Mouse (Mus musculus): ENCODE measurements around the gene Cntn6. TPM values are rescaled to one million over a fixed set of nuclear protein-coding genes. Genes with fewer than 3 reads are reported as not detected.

Gene Cntn6
- total and polyA plus RNA-seq, 3 experiments = 0.13 to 0.66 (median 0.30) TPM

GRCm38 (mm10) chr6:104563993-104564392 lies 71.4 kb downstream of the Cntn6 start:
- Histone ChIP-seq H3K9me3 (replicated peaks; ENCODE audit: low read length) (peaks cover 12% of the 10 kb centered on the region), H3K27ac (ENCODE audit: insufficient read depth, low read depth) (no peak overlapping the region), H3K79me2 (replicated peaks; ENCODE audit: control insufficient read depth, extremely low read depth, insufficient read depth, poor library complexity, severe bottlenecking) (no peaks in the 10 kb centered on the region), H3K9ac (ENCODE audit: insufficient read depth, low read depth) (no peak overlapping the region), H3K4me2 (ENCODE audit: insufficient read depth, low read depth, poor library complexity, severe bottlenecking) (no peak overlapping the region), H3K36me3 (replicated peaks in 1 of 2; ENCODE audit: control insufficient read depth in 1 of 2, insufficient read depth in 1 of 2, low read length in 1 of 2) (no peaks in the 10 kb centered on the region), H3K4me3 (replicated peaks in 1 of 3; ENCODE audit: low read depth in 2 of 3, low read length in 2 of 3, poor library complexity in 1 of 3) (no peak overlapping the region), H3K4me1 (ENCODE audit: control insufficient read depth in 1 of 2, insufficient read depth in 2 of 2) (no peaks in the 10 kb centered on the region), H3K27me3 (replicated peaks) (no peaks in the 10 kb centered on the region)
- no peak for DNase-seq (ENCODE audit: extremely low read depth)
- no peak for TF ChIP-seq POLR2AphosphoS2 (IDR thresholded peaks at IDR 0.05; ENCODE audit: low read depth, low read length)
- no peak for TF ChIP-seq ZC3H11A (IDR thresholded peaks at IDR 0.05; ENCODE audit: low read depth, low read length)
- TF ChIP-seq TCF12 (IDR thresholded peaks at IDR 0.05; ENCODE audit: low read depth, low read length) = no peak
- TF ChIP-seq CHD2 (IDR thresholded peaks at IDR 0.05; ENCODE audit: low read length) = no peak
- TF ChIP-seq EP300 (IDR thresholded peaks at IDR 0.05; ENCODE audit: low read length) = no peak
- no peak for TF ChIP-seq GABPA (IDR thresholded peaks at IDR 0.05; ENCODE audit: insufficient replicate concordance, low read depth, low read length)
- no peak for TF ChIP-seq USF1 (IDR thresholded peaks at IDR 0.05; ENCODE audit: low read depth, low read length)
- TF ChIP-seq POLR2A (IDR thresholded peaks at IDR 0.05; ENCODE audit: low read depth, low read length) = no peak
- no peak for TF ChIP-seq USF2 (conservative IDR thresholded peaks at IDR 0.05; ENCODE audit: low read depth, low read length)
- no peak for TF ChIP-seq ZMIZ1 (IDR thresholded peaks at IDR 0.05; ENCODE audit: low read depth, low read length)
- in situ Hi-C loops (cut with MboI; ENCODE audit: low pct_ligation_motif_present, low pct_unique_long_range_greater_than_20kb, low sequenced_read_pairs) = no loop called here
- dilution Hi-C loops (cut with MboI; ENCODE audit: extremely low pct_ligation_motif_present, extremely low pct_unique_long_range_greater_than_20kb, low sequenced_read_pairs) = no loop called here

DNA sequence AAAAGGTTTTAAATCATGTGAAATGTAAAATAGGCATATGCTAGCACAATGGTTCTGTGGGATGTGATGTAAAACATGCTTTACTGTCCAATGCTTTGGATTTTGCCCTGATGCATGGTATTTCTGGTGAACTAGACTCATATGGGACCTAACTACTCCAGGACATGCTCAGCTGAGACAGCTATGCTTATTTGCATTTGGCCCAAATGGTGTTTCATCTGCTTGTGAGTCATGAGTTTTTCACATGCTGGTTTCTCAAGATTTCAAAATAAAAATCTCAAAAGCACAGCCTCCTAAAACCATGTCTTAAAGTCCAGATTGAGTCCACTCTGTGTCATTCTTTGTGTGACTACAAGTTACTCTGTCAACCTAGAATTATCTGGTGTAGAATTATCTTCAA lies 77.0 kb downstream of the Cntn6 start:
- in situ Hi-C loops (cut with MboI; ENCODE audit: low pct_ligation_motif_present, low pct_unique_long_range_greater_than_20kb, low sequenced_read_pairs) = no loop called here
- Histone ChIP-seq H3K36me3 (replicated peaks in 1 of 2; ENCODE audit: control insufficient read depth in 1 of 2, insufficient read depth in 1 of 2, low read length in 1 of 2) (no peaks in the 10 kb centered on the region), H3K9ac (ENCODE audit: insufficient read depth, low read depth) (no peak overlapping the region), H3K4me2 (ENCODE audit: insufficient read depth, low read depth, poor library complexity, severe bottlenecking) (no peak overlapping the region), H3K27me3 (replicated peaks) (no peaks in the 10 kb centered on the region), H3K4me3 (replicated peaks in 1 of 3; ENCODE audit: low read depth in 2 of 3, low read length in 2 of 3, poor library complexity in 1 of 3) (no peak overlapping the region), H3K4me1 (ENCODE audit: control insufficient read depth in 1 of 2, insufficient read depth in 2 of 2) (no peaks in the 10 kb centered on the region), H3K27ac (ENCODE audit: insufficient read depth, low read depth) (no peak overlapping the region), H3K9me3 (replicated peaks; ENCODE audit: low read length) (peaks cover 14% of the 10 kb centered on the region), H3K79me2 (replicated peaks; ENCODE audit: control insufficient read depth, extremely low read depth, insufficient read depth, poor library complexity, severe bottlenecking) (no peaks in the 10 kb centered on the region)
- dilution Hi-C loops (cut with MboI; ENCODE audit: extremely low pct_ligation_motif_present, extremely low pct_unique_long_range_greater_than_20kb, low sequenced_read_pairs) = no loop called here
- TF ChIP-seq RAD21 (IDR thresholded peaks at IDR 0.05; ENCODE audit: low read depth, low read length) = no peak
- no peak for TF ChIP-seq E2F4 (IDR thresholded peaks at IDR 0.05; ENCODE audit: insufficient replicate concordance, low read depth, low read length)
- no peak for TF ChIP-seq CTCF (conservative IDR thresholded peaks at IDR 0.05 in 1 of 2, IDR thresholded peaks at IDR 0.05 in 1 of 2; ENCODE audit: low read depth in 2 of 2, low read length in 2 of 2)
- TF ChIP-seq USF2 (conservative IDR thresholded peaks at IDR 0.05; ENCODE audit: low read depth, low read length) = no peak
- TF ChIP-seq USF1 (IDR thresholded peaks at IDR 0.05; ENCODE audit: low read depth, low read length) = no peak
- no peak for TF ChIP-seq POLR2A (IDR thresholded peaks at IDR 0.05; ENCODE audit: low read depth, low read length)
- TF ChIP-seq ZC3H11A (IDR thresholded peaks at IDR 0.05; ENCODE audit: low read depth, low read length) = no peak
- TF ChIP-seq NRF1 (IDR thresholded peaks at IDR 0.05; ENCODE audit: low read depth, low read length) = no peak
- no peak for TF ChIP-seq MAZ (IDR thresholded peaks at IDR 0.05; ENCODE audit: low read depth, low read length)
- no peak for TF ChIP-seq NELFE (IDR thresholded peaks at IDR 0.05; ENCODE audit: low read depth, low read length)
- DNase-seq (ENCODE audit: extremely low read depth) = no peak

Data from CH12.LX (cell line).